Mouse (Mus musculus) WW6 (cell line): ENCODE results near the gene Hexb.

ENCODE experiments used
- DNase-seq: peaks from one replicate; pipeline ENCODE4 v3.0.0-alpha.2; 2013; ENCODE audit warnings: low read depth, low spot score

Hexb gene

GRCm38 (mm10) chr13:97224341-97224982 is 26.3 kb upstream of the Hexb start:
- no peak for DNase-seq

GRCm38 (mm10) chr13:97223856-97224255 is 25.7 kb upstream of the Hexb start:
- DNase-seq, result no peak

GRCm38 (mm10) chr13:97220022-97220421 is 21.9 kb upstream of the Hexb start:
- DNase-seq, result no peak

GRCm38 (mm10) chr13:97216196-97216595 is 18.0 kb upstream of the Hexb start:
- no peak for DNase-seq

- DNase-seq, result no peak
Measured at GRCm38 (mm10) chr13:97215563-97215962, 17.4 kb upstream of the Hexb start.

GRCm38 (mm10) chr13:97214583-97215268 is 16.6 kb upstream of the Hexb start:
- DNase-seq, result no peak

GRCm38 (mm10) chr13:97208500-97209010 is 10.4 kb upstream of the Hexb start:
- no peak for DNase-seq

GRCm38 (mm10) chr13:97208112-97208478 is 9.9 kb upstream of the Hexb start:
- DNase-seq, result peak; percentile 20

- DNase-seq, result peak; percentile 29
Measured at GRCm38 (mm10) chr13:97207472-97208111, 9.4 kb upstream of the Hexb start.

- no peak for DNase-seq
Measured at GRCm38 (mm10) chr13:97206046-97206445, 7.9 kb upstream of the Hexb start.

GRCm38 (mm10) chr13:97205052-97205701 is 7.0 kb upstream of the Hexb start:
- peak; percentile 62 for DNase-seq

GRCm38 (mm10) chr13:97201896-97202295 is 3.7 kb upstream of the Hexb start:
- no peak for DNase-seq

- no peak for DNase-seq
Measured at GRCm38 (mm10) chr13:97201076-97201475, 2.9 kb upstream of the Hexb start.

- DNase-seq, result no peak
Measured at GRCm38 (mm10) chr13:97199123-97199522, 966 bp upstream of the Hexb start.

GRCm38 (mm10) chr13:97196925-97197218 is 1.3 kb downstream of the Hexb start:
- no peak for DNase-seq

GRCm38 (mm10) chr13:97196186-97196924 is 1.8 kb downstream of the Hexb start:
- no peak for DNase-seq

GRCm38 (mm10) chr13:97193420-97193819 is 4.7 kb downstream of the Hexb start:
- no peak for DNase-seq

GRCm38 (mm10) chr13:97192649-97193048 is 5.5 kb downstream of the Hexb start:
- DNase-seq, result no peak

- no peak for DNase-seq
Measured at GRCm38 (mm10) chr13:97187693-97188092, 10.5 kb downstream of the Hexb start.

- DNase-seq, result no peak
Measured at GRCm38 (mm10) chr13:97186346-97186745, 11.8 kb downstream of the Hexb start.

- DNase-seq, result no peak
Measured at GRCm38 (mm10) chr13:97184656-97185055, 13.5 kb downstream of the Hexb start.

GRCm38 (mm10) chr13:97184168-97184567 is 14.0 kb downstream of the Hexb start:
- DNase-seq, result no peak
